Mouse (Mus musculus) forebrain, postnatal 0 days (tissue): Measurements from ENCODE around the gene Abhd2. TPM values are rescaled to one million over a fixed set of nuclear protein-coding genes. Genes with fewer than 3 reads are reported as not detected.

Experiments
- ATAC-seq: fragments of 200-750 bp; cut with Nextera tagmentation; 2 replicates; pipeline ENCODE4 v1.8.0; 2017; ENCODE audit warnings: mild to moderate bottlenecking, moderate library complexity
- DNase-seq: peaks from one replicate; pipeline ENCODE4 v3.0.0-alpha.2; 2015
- H3K27ac ChIP-seq: fragments of 300-500 bp; sonication (generic); 2 replicates; pipeline ENCODE4 v1.5.1; 2014; ENCODE audit warnings: low read depth, mild to moderate bottlenecking, antibody characterized with exemption, low read length, moderate library complexity, mixed read lengths
- H3K27me3 ChIP-seq: fragments of 300-500 bp; sonication (generic); 2 replicates; pipeline ENCODE4 v1.6.1; 2014; ENCODE audit warnings: mild to moderate bottlenecking, low read length, mixed read lengths; ENCODE audit not compliant: insufficient read depth
- H3K36me3 ChIP-seq: fragments of 300-500 bp; sonication (generic); 2 replicates; pipeline ENCODE4 v1.6.1; 2014; ENCODE audit warnings: mild to moderate bottlenecking, moderate library complexity; ENCODE audit not compliant: insufficient read depth
- H3K4me1 ChIP-seq: fragments of 300-500 bp; sonication (generic); 2 replicates; pipeline ENCODE4 v1.6.1; 2014; ENCODE audit warnings: antibody characterized with exemption; ENCODE audit not compliant: insufficient read depth
- H3K4me2 ChIP-seq: fragments of 300-500 bp; sonication (generic); 2 replicates; pipeline ENCODE4 v1.6.1; 2014; ENCODE audit warnings: low read depth, mild to moderate bottlenecking, moderate library complexity
- H3K4me3 ChIP-seq: fragments of 300-500 bp; sonication (generic); 2 replicates; pipeline ENCODE4 v1.5.1; 2014; ENCODE audit warnings: low read depth, low read length, mixed read lengths
- H3K9ac ChIP-seq: fragments of 300-500 bp; sonication (generic); 2 replicates; pipeline ENCODE4 v1.6.1; 2014; ENCODE audit warnings: mild to moderate bottlenecking
- H3K9me3 ChIP-seq: fragments of 300-500 bp; sonication (generic); 2 replicates; pipeline ENCODE4 v1.6.1; 2016; ENCODE audit warnings: low read length
- CTCF ChIP-seq: sonication (generic); IDR thresholded peaks from 2 replicates; pipeline ENCODE4 v1.5.1; 2016; ENCODE audit warnings: antibody characterized with exemption, control low read depth, low read depth
- WGBS: fragments of 180-500 bp; shearing (Covaris S2); extraction: QIAGEN DNeasy Blood & Tissue Kit; methylation state at CpG from one replicate; pipeline ENCODE4 v1.1.7; 2014; 5-methylcytosine and 5-hydroxymethylcytosine counted together
- polyA plus RNA-seq: library from polyadenylated mRNA; unstranded; fragments of >200 nt; fragmentation: Nextera tagmentation; extraction: Ambion mirVana; gene quantifications from 2 replicates; pipeline ENCODE4 v1.2.1, GENCODE M21; 2015
- total RNA-seq: library from RNA; depleted of rRNA; stranded (reverse); fragments of >200 nt; gene quantifications from 2 replicates; pipeline ENCODE4 v1.2.3, GENCODE M21; 2014

Abhd2 gene
- total and polyA plus RNA-seq, 2 experiments from 2014 or later: 26.0 to 88.0 TPM

DNA sequence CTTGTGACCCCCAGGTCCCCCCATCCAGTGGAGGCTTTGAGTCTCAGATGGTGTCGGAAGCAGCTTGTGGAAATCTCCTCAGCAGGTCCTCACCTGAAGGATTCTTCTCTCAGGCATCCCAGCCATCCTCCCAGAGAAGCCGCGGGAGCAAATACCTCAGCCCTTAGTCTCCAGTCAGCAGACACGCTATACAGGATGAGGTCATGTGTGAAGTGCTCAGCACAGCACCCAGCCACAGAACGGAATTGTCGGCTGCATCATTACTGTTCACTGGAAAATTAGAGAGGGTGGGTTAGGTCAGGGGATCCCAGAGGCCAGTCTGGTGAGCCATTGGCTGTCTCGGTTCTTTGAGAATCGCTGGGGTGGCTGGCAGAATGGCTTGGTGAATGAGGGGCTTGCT, 75.8 kb downstream of the Abhd2 start:
- no peak overlapping the region for H3K4me2 ChIP-seq
- peaks cover 48% of the 10 kb centered on the region for H3K36me3 ChIP-seq
- WGBS: 84% methylated on average over 8 of the region's 8 CpGs
- ATAC-seq: no peak
- no peak overlapping the region for H3K4me3 ChIP-seq
- H3K27me3 ChIP-seq: no peaks in the 10 kb centered on the region
- no peaks in the 10 kb centered on the region for H3K9me3 ChIP-seq
- DNase-seq: no peak
- no peaks in the 10 kb centered on the region for H3K4me1 ChIP-seq
- TF ChIP-seq CTCF: no peak
- no peak overlapping the region for H3K27ac ChIP-seq
- no peak overlapping the region for H3K9ac ChIP-seq

DNA sequence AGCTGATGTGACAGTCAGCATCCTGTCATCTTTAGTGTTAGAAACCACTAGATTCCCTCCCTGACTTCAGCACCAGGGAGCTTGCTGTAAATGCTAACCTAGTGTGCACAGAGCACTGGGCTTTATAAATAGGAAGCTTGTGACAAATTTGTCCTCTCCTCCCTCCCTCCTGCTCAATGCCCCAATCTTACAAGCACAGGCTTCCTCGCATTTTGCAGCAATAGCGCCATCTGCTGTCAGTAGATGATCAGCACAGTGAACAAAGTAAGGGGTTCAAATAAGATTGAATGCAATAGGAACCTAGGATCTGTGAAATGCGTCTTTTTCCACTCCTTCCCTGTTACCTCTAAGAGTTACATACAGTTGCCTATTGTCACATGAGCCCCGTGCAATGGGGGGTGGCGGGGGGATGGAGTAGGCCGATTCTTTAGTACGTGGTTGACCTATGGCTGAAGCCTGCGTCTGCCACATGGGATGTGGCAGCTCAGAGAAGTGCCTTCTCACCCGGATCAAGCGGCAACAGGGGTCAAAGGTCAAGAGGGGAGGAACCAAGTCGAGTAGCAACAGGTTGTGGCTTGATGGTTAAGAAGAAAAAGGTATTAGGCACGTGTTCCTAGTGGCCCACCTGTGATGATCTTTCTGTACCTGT, 76.9 kb downstream of the Abhd2 start:
- DNase-seq: peak; percentile 93
- Histone ChIP-seq H3K4me3 (no peak overlapping the region), H3K4me2 (no peak overlapping the region), H3K27me3 (no peaks in the 10 kb centered on the region), H3K27ac (no peak overlapping the region), H3K9ac (no peak overlapping the region), H3K36me3 (peaks cover 57% of the 10 kb centered on the region), H3K9me3 (no peaks in the 10 kb centered on the region), H3K4me1 (no peaks in the 10 kb centered on the region)
- ATAC-seq: peak; percentile 90
- peak; percentile 97 for TF ChIP-seq CTCF
- 44% methylated on average over 12 of the region's 12 CpGs for WGBS

- H3K27ac ChIP-seq: no peak overlapping the region; the same call in 1 of the 2 replicates
Measured at GRCm38 (mm10) chr7:79358350-79359182, 85.6 kb downstream of the Abhd2 start.

DNA sequence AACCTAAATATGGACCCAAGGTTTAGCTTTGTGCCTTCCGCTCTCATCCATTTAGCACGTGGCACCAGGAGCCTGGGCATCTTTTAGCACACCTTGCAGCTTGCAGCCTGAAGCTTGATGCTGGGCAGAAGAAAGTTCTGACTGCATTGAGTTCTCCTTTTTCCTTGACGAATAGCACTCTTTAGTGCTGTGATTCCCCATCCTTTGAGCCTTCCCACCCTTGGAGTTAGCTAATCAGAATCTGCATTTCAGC, 86.1 kb downstream of the Abhd2 start:
- Histone ChIP-seq H3K27ac (no peak overlapping the region), H3K27me3 (no peaks in the 10 kb centered on the region), H3K9ac (no peak overlapping the region), H3K4me1 (no peaks in the 10 kb centered on the region), H3K4me3 (no peak overlapping the region), H3K4me2 (no peak overlapping the region), H3K36me3 (peaks cover 79% of the 10 kb centered on the region), H3K9me3 (no peaks in the 10 kb centered on the region)
- WGBS: 81% methylated on average over 3 of the region's 3 CpGs
- no peak for TF ChIP-seq CTCF
- DNase-seq: no peak
- ATAC-seq: no peak

More at GRCm38 (mm10) chr7:79358350-79359182, 85.6 kb downstream of the Abhd2 start:
- no peak for DNase-seq
- H3K27me3 ChIP-seq: no peaks in the 10 kb centered on the region
- H3K9ac ChIP-seq: no peak overlapping the region
- no peaks in the 10 kb centered on the region for H3K9me3 ChIP-seq
- peaks cover 83% of the 10 kb centered on the region for H3K36me3 ChIP-seq
- no peak for ATAC-seq
- H3K4me3 ChIP-seq: no peak overlapping the region
- TF ChIP-seq CTCF: no peak
- no peaks in the 10 kb centered on the region for H3K4me1 ChIP-seq
- no peak overlapping the region for H3K4me2 ChIP-seq
- WGBS: 79% methylated on average over 15 of the region's 15 CpGs

- H3K27me3 ChIP-seq: no peaks in the 10 kb centered on the region
- 69% methylated on average over 11 of the region's 11 CpGs for WGBS
- H3K9me3 ChIP-seq: no peaks in the 10 kb centered on the region
- no peak for TF ChIP-seq CTCF
- no peak overlapping the region for H3K9ac ChIP-seq
- no peaks in the 10 kb centered on the region for H3K4me1 ChIP-seq
- no peak overlapping the region for H3K4me2 ChIP-seq
- peaks cover 72% of the 10 kb centered on the region for H3K36me3 ChIP-seq
- no peak overlapping the region for H3K4me3 ChIP-seq
- DNase-seq: no peak
- no peak overlapping the region for H3K27ac ChIP-seq
- no peak for ATAC-seq
Measured at GRCm38 (mm10) chr7:79360056-79360455, 87.1 kb downstream of the Abhd2 start.

DNA sequence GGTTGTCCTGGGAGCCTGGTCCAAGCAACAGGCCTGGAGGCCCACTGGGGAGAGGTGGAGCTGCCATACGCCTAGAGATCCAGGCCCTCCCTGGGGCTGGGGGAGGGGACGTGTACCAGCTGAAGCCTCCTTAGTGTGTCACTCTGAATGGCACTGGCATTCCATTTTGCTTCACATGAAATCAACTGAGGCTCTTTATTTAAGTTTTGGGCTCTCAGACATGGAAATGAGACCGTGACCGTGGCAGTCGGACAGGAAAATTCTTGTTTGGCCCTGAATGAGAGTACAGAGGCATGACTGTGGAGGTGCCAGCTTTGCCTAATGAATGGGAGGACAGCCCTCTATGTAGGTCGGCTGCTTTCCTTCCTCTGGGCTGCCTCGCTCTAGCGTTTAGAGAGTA, 89.2 kb downstream of the Abhd2 start:
- Histone ChIP-seq H3K4me1 (no peaks in the 10 kb centered on the region), H3K4me3 (no peak overlapping the region), H3K27ac (peak overlapping the region; percentile 75), H3K27me3 (no peaks in the 10 kb centered on the region), H3K9me3 (no peaks in the 10 kb centered on the region), H3K9ac (no peak overlapping the region), H3K36me3 (peaks cover 60% of the 10 kb centered on the region), H3K4me2 (no peak overlapping the region)
- peak; percentile 85 for ATAC-seq
- WGBS: 27% methylated on average over 8 of the region's 8 CpGs
- peak; percentile 72 for DNase-seq
- TF ChIP-seq CTCF: no peak

DNA sequence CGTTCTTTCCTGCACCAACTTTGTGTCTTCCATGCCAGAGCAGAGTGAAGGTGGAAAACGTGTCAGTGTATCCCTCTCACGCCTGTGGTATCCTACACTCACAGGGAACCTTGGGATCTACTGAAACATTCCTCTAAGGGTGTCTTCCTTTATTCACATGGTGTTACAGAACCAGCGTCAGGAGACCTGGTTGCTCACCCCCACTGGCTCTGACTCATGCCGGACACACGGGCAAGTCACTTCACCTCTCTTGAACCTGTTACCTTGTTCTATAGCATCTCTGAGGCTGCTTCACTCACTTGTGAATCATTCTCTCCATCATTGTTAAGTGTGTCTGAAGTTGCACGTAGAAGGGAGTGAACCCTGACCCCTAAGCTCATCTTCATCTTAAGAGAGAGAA, 89.8 kb downstream of the Abhd2 start:
- H3K4me1 ChIP-seq: no peaks in the 10 kb centered on the region
- no peak for TF ChIP-seq CTCF
- peaks cover 57% of the 10 kb centered on the region for H3K36me3 ChIP-seq
- H3K27ac ChIP-seq: peak overlapping the region; percentile 75
- DNase-seq (no peak), ATAC-seq (no peak)
- no peaks in the 10 kb centered on the region for H3K9me3 ChIP-seq
- H3K4me2 ChIP-seq: no peak overlapping the region
- WGBS: 70% methylated on average over 7 of the region's 7 CpGs
- no peak overlapping the region for H3K4me3 ChIP-seq
- H3K27me3 ChIP-seq: no peaks in the 10 kb centered on the region
- H3K9ac ChIP-seq: no peak overlapping the region
